Mouse (Mus musculus) lung, postnatal 14 days (tissue): ENCODE data around the gene Elf2.
A peak's percentile ranks its signal among the peaks of the same experiment; 100 is the strongest.

Experiments used
- DNase-seq: peaks from one replicate; pipeline ENCODE4 v3.0.0; 2021

Gene Elf2

GRCm38 (mm10) chr3:51276421-51277111, 63.9 kb downstream of the Elf2 start:
- peak; percentile 65 for DNase-seq

- peak; percentile 98 for DNase-seq
These were observed 64.5 kb downstream of the Elf2 start for GRCm38 (mm10) chr3:51275956-51276398.

- DNase-seq, result peak; percentile 18
These were observed 70.2 kb downstream of the Elf2 start for GRCm38 (mm10) chr3:51270069-51270817.

GRCm38 (mm10) chr3:51268434-51268833, 72.0 kb downstream of the Elf2 start:
- DNase-seq, result no peak

GRCm38 (mm10) chr3:51262942-51263341, 77.5 kb downstream of the Elf2 start:
- no peak for DNase-seq

GRCm38 (mm10) chr3:51258070-51258469, 82.4 kb downstream of the Elf2 start:
- DNase-seq, result no peak

GRCm38 (mm10) chr3:51256450-51256849, 84.0 kb downstream of the Elf2 start:
- no peak for DNase-seq

- DNase-seq, result no peak
These were observed 85.7 kb downstream of the Elf2 start for GRCm38 (mm10) chr3:51254784-51255183.

- no peak for DNase-seq
These were observed 87.6 kb downstream of the Elf2 start for GRCm38 (mm10) chr3:51252689-51253402.

- no peak for DNase-seq
These were observed 88.2 kb downstream of the Elf2 start for GRCm38 (mm10) chr3:51252223-51252622.

GRCm38 (mm10) chr3:51251057-51251456, 89.4 kb downstream of the Elf2 start:
- no peak for DNase-seq

GRCm38 (mm10) chr3:51249866-51250265, 90.6 kb downstream of the Elf2 start:
- DNase-seq, result no peak

- DNase-seq, result no peak
These were observed 91.0 kb downstream of the Elf2 start for GRCm38 (mm10) chr3:51249460-51249859.

- no peak for DNase-seq
These were observed 91.9 kb downstream of the Elf2 start for GRCm38 (mm10) chr3:51248600-51248999.

- DNase-seq, result peak; percentile 61
These were observed 92.8 kb downstream of the Elf2 start for GRCm38 (mm10) chr3:51247704-51248103.

- DNase-seq, result no peak
These were observed 100.9 kb downstream of the Elf2 start for GRCm38 (mm10) chr3:51239541-51239940.

GRCm38 (mm10) chr3:51238515-51238914, 101.9 kb downstream of the Elf2 start:
- no peak for DNase-seq

GRCm38 (mm10) chr3:51234752-51235055, 105.8 kb downstream of the Elf2 start:
- no peak for DNase-seq

- peak; percentile 90 for DNase-seq
These were observed 106.3 kb downstream of the Elf2 start for GRCm38 (mm10) chr3:51233918-51234751.

- peak; percentile 33 for DNase-seq
These were observed 107.0 kb downstream of the Elf2 start for GRCm38 (mm10) chr3:51233474-51233873.

- no peak for DNase-seq
These were observed 108.1 kb downstream of the Elf2 start for GRCm38 (mm10) chr3:51232205-51232910.

GRCm38 (mm10) chr3:51231499-51231898, 109.0 kb downstream of the Elf2 start:
- no peak for DNase-seq
